Mouse (Mus musculus) liver, adult 2 months (tissue): ENCODE results near the gene Foxi1. TPM values are rescaled to one million over a fixed set of nuclear protein-coding genes. Genes with fewer than 3 reads are reported as not detected.

Experiments used
- DNase-seq: peaks from one replicate; pipeline ENCODE4 v3.0.0-alpha.2; 2011; ENCODE audit warnings: low read depth, low spot score; ENCODE audit errors: extremely low read depth
- H3K27ac ChIP-seq: fragments of 200-500 bp; replicated peaks from 2 replicates; pipeline ENCODE4 v1.5.1; 2012; ENCODE audit warnings: low read depth, mild to moderate bottlenecking, control low read depth, inconsistent platforms, low read length; ENCODE audit not compliant: insufficient read depth
- H3K27me3 ChIP-seq: fragments of 200-500 bp; 2 replicates; pipeline ENCODE4 v1.6.1; 2012; ENCODE audit warnings: mild to moderate bottlenecking, moderate library complexity, low read length, inconsistent platforms; ENCODE audit not compliant: control insufficient read depth, insufficient read depth
- H3K36me3 ChIP-seq: fragments of 200-500 bp; 2 replicates; pipeline ENCODE4 v1.6.1; 2012; ENCODE audit warnings: low read length, inconsistent platforms; ENCODE audit not compliant: control insufficient read depth, insufficient read depth
- H3K4me1 ChIP-seq: fragments of 200-500 bp; 2 replicates; pipeline ENCODE4 v1.6.1; 2011; ENCODE audit warnings: low read length; ENCODE audit not compliant: control insufficient read depth, insufficient read depth
- H3K4me3 ChIP-seq: fragments of 200-500 bp; 2 replicates; pipeline ENCODE4 v1.5.1; 2011; ENCODE audit warnings: low read depth, mild to moderate bottlenecking, control low read depth, low read length, moderate library complexity; ENCODE audit not compliant: insufficient read depth
- H3K79me2 ChIP-seq: fragments of 200-500 bp; 2 replicates; pipeline ENCODE4 v1.6.1; 2012; ENCODE audit warnings: inconsistent platforms, mild to moderate bottlenecking, low read length, moderate library complexity; ENCODE audit not compliant: control insufficient read depth, insufficient read depth
- H3K9ac ChIP-seq: fragments of 200-500 bp; 2 replicates; pipeline ENCODE4 v1.6.1; 2012; ENCODE audit warnings: low read depth, mild to moderate bottlenecking, control low read depth, inconsistent platforms, low read length
- CTCF ChIP-seq: fragments of 200-500 bp; IDR thresholded peaks from 2 replicates; pipeline ENCODE4 v1.5.1; 2011; ENCODE audit warnings: low read depth, low read length, control low read depth
- POLR2A ChIP-seq: fragments of 200-500 bp; IDR thresholded peaks from 2 replicates; pipeline ENCODE4 v1.6.1; 2011; ENCODE audit warnings: low read length, control low read depth; ENCODE audit not compliant: insufficient read depth; ENCODE audit errors: extremely low read depth
- WGBS: fragments of 180-500 bp; shearing (Covaris S2); methylation state at CpG from one replicate; pipeline ENCODE4 v1.1.7; 2018; 5-methylcytosine and 5-hydroxymethylcytosine counted together
- polyA plus RNA-seq: library from polyadenylated mRNA; depleted of rRNA; stranded (reverse); fragments of >200 nt; gene quantifications from 2 replicates; pipeline ENCODE4 v1.2.3, GENCODE M21; 2012; rRNA removed
- total RNA-seq: library from RNA; depleted of rRNA; stranded (reverse); fragments of >200 nt; gene quantifications from 2 replicates; pipeline ENCODE4 v1.2.3, GENCODE M21; 2014; rRNA removed

The Foxi1 gene
- total and polyA plus RNA-seq, 2 experiments = not detected

GRCm38 (mm10) chr11:34171221-34171620, 36.7 kb downstream of the Foxi1 start:
- no peak for DNase-seq

GRCm38 (mm10) chr11:34169464-34169894, 38.4 kb downstream of the Foxi1 start:
- H3K27ac ChIP-seq = peak overlapping the region; percentile 62
- H3K4me3 ChIP-seq = no peak overlapping the region
- no peak for TF ChIP-seq POLR2A
- TF ChIP-seq CTCF = no peak
- 53% methylated on average over 5 of the region's 5 CpGs for WGBS
- no peaks in the 10 kb centered on the region for H3K4me1 ChIP-seq
- H3K36me3 ChIP-seq = no peaks in the 10 kb centered on the region
- H3K27me3 ChIP-seq = no peaks in the 10 kb centered on the region
- H3K79me2 ChIP-seq = no peaks in the 10 kb centered on the region
- peak; percentile 16 for DNase-seq
- H3K9ac ChIP-seq = no peak overlapping the region

More at GRCm38 (mm10) chr11:34171221-34171620, 36.7 kb downstream of the Foxi1 start:
- no peak overlapping the region for H3K4me3 ChIP-seq
- H3K9ac ChIP-seq = no peak overlapping the region
- no peaks in the 10 kb centered on the region for H3K79me2 ChIP-seq
- H3K27ac ChIP-seq = no peak overlapping the region
- H3K27me3 ChIP-seq = no peaks in the 10 kb centered on the region
- WGBS = 93% methylated on average over 1 of the region's 1 CpGs
- no peaks in the 10 kb centered on the region for H3K4me1 ChIP-seq
- TF ChIP-seq CTCF (no peak), POLR2A (no peak)
- no peaks in the 10 kb centered on the region for H3K36me3 ChIP-seq

GRCm38 (mm10) chr11:34166392-34166791, 41.5 kb downstream of the Foxi1 start:
- Histone ChIP-seq H3K4me1 (no peaks in the 10 kb centered on the region), H3K36me3 (no peaks in the 10 kb centered on the region), H3K4me3 (no peak overlapping the region), H3K79me2 (no peaks in the 10 kb centered on the region), H3K9ac (no peak overlapping the region), H3K27ac (no peak overlapping the region), H3K27me3 (no peaks in the 10 kb centered on the region)
- DNase-seq = no peak
- TF ChIP-seq CTCF = no peak
- no peak for TF ChIP-seq POLR2A
- 78% methylated on average over 4 of the region's 4 CpGs for WGBS

- no peak overlapping the region for H3K9ac ChIP-seq
- no peak overlapping the region for H3K4me3 ChIP-seq
- TF ChIP-seq CTCF = no peak
- no peak for TF ChIP-seq POLR2A
- no peaks in the 10 kb centered on the region for H3K79me2 ChIP-seq
- no peak overlapping the region for H3K27ac ChIP-seq
- no peaks in the 10 kb centered on the region for H3K27me3 ChIP-seq
- H3K4me1 ChIP-seq = no peaks in the 10 kb centered on the region
- H3K36me3 ChIP-seq = no peaks in the 10 kb centered on the region
- 93% methylated on average over 11 of the region's 11 CpGs for WGBS
- DNase-seq = no peak
These were observed 42.6 kb downstream of the Foxi1 start for GRCm38 (mm10) chr11:34165278-34165677.

- H3K27me3 ChIP-seq = no peaks in the 10 kb centered on the region
- WGBS = 77% methylated on average over 9 of the region's 9 CpGs
- no peak overlapping the region for H3K4me3 ChIP-seq
- no peaks in the 10 kb centered on the region for H3K36me3 ChIP-seq
- H3K79me2 ChIP-seq = no peaks in the 10 kb centered on the region
- H3K4me1 ChIP-seq = no peaks in the 10 kb centered on the region
- TF ChIP-seq CTCF (no peak), POLR2A (no peak)
- no peak overlapping the region for H3K9ac ChIP-seq
- no peak overlapping the region for H3K27ac ChIP-seq
- no peak for DNase-seq
These were observed 49.0 kb downstream of the Foxi1 start for GRCm38 (mm10) chr11:34158916-34159315.

- H3K27ac ChIP-seq = no peak overlapping the region
- no peak for DNase-seq
- WGBS = 71% methylated on average over 7 of the region's 7 CpGs
- H3K4me3 ChIP-seq = no peak overlapping the region
- H3K9ac ChIP-seq = no peak overlapping the region
- H3K27me3 ChIP-seq = no peaks in the 10 kb centered on the region
- TF ChIP-seq CTCF = no peak
- no peak for TF ChIP-seq POLR2A
- H3K4me1 ChIP-seq = no peaks in the 10 kb centered on the region
- H3K36me3 ChIP-seq = no peaks in the 10 kb centered on the region
- H3K79me2 ChIP-seq = no peaks in the 10 kb centered on the region
These were observed 52.7 kb downstream of the Foxi1 start for GRCm38 (mm10) chr11:34155235-34155634.

Other genes starting within 250 kb of the Foxi1 start
- not detected in 2 replicates for gene Kcnmb1, start 245.1 kb downstream of the Foxi1 start, total RNA-seq
- gene Kcnmb1, start 245.1 kb downstream of the Foxi1 start, polyA plus RNA-seq = 0.01 TPM in 1 of 2 replicates, not detected in the other
- not detected in 2 replicates for gene Kcnip1, start 214.9 kb downstream of the Foxi1 start, total RNA-seq
- not detected in 2 replicates for gene Kcnip1, start 214.9 kb downstream of the Foxi1 start, polyA plus RNA-seq
- gene Lcp2, start 161.2 kb downstream of the Foxi1 start, total RNA-seq = 2.9 and 7.3 TPM in 2 replicates
- 1.1 and 2.3 TPM in 2 replicates for gene Lcp2, start 161.2 kb downstream of the Foxi1 start, polyA plus RNA-seq
- gene 4930469K13Rik, start 109.5 kb downstream of the Foxi1 start, total RNA-seq = not detected in 2 replicates
- gene 4930469K13Rik, start 109.5 kb downstream of the Foxi1 start, polyA plus RNA-seq = not detected in 2 replicates
- not detected in 2 replicates for gene Fam196b, start 106.7 kb upstream of the Foxi1 start, total RNA-seq
- gene Fam196b, start 106.7 kb upstream of the Foxi1 start, polyA plus RNA-seq = 0.02 TPM in 1 of 2 replicates, not detected in the other